Mouse (Mus musculus) G1E (cell line): ENCODE results near the gene Plaa.

Experiments
- CTCF ChIP-seq: IDR thresholded peaks from 2 replicates; pipeline ENCODE4 v1.5.1; 2012; ENCODE audit warnings: low read depth, low read length, inconsistent platforms, mixed read lengths
- GATA1 ChIP-seq: IDR thresholded peaks from 2 replicates; pipeline ENCODE4 v1.6.1; 2012; ENCODE audit warnings: borderline replicate concordance, low read length, inconsistent platforms, mixed read lengths
- POLR2AphosphoS5 ChIP-seq: IDR thresholded peaks from 2 replicates; pipeline ENCODE4 v1.6.1; 2012; ENCODE audit warnings: low read depth, low read length, inconsistent platforms; ENCODE audit not compliant: insufficient replicate concordance
- TAL1 ChIP-seq: conservative IDR thresholded peaks from 2 replicates; pipeline ENCODE4 v1.6.1; 2012; ENCODE audit warnings: low read depth, low read length, inconsistent platforms, mixed read lengths

- no peak for TF ChIP-seq GATA1
- no peak for TF ChIP-seq CTCF
- 0 out of 2 replicates have a peak, but pooled peaks have one; percentile 15 for TF ChIP-seq TAL1
- TF ChIP-seq POLR2AphosphoS5 = no peak
Measured at GRCm38 (mm10) chr4:94610339-94610738, 7.3 kb upstream of the Plaa start.
